Mouse (Mus musculus): ENCODE results near the gene Kat6b. TPM values are rescaled to one million over a fixed set of nuclear protein-coding genes. Genes with fewer than 3 reads are reported as not detected.
A peak's percentile ranks its signal among the peaks of the same experiment; 100 is the strongest.

Kat6b gene
- polyA plus RNA-seq, 1 experiment from 2014 or later: 7.2 TPM

- Histone ChIP-seq H3K9ac (ENCODE audit: low read depth, low read length) (no peak overlapping the region), H3K4me3 (replicated peaks; ENCODE audit: low read depth, low read length) (no peak overlapping the region), H3K4me2 (ENCODE audit: low read length) (no peak overlapping the region), H3K9me3 (replicated peaks; ENCODE audit: low read length) (no peaks in the 10 kb centered on the region), H3K27me3 (ENCODE audit: insufficient read depth, low read length) (no peaks in the 10 kb centered on the region), H3K36me3 (ENCODE audit: insufficient read depth, low read length) (no peaks in the 10 kb centered on the region), H3K4me1 (replicated peaks; ENCODE audit: insufficient read depth, low read length) (peaks cover 23% of the 10 kb centered on the region), H3K27ac (no peak overlapping the region)
- 89% methylated on average over 6 of the region's 6 CpGs for WGBS
- DNase-seq (ENCODE audit: low spot score) (no peak), ATAC-seq (replicated peaks; ENCODE audit: low FRiP score, low read depth) (no peak)
- TF ChIP-seq CTCF (IDR thresholded peaks at IDR 0.05; ENCODE audit: low read depth): no peak
Measured at GRCm38 (mm10) chr14:21549608-21550115, 68.4 kb downstream of the Kat6b start.

GRCm38 (mm10) chr14:21550576-21550975 is 69.3 kb downstream of the Kat6b start:
- peak; percentile 77 for DNase-seq (ENCODE audit: low spot score)
- no peak overlapping the region for H3K9ac ChIP-seq (ENCODE audit: low read depth, low read length)
- no peaks in the 10 kb centered on the region for H3K27me3 ChIP-seq (ENCODE audit: insufficient read depth, low read length)
- ATAC-seq (replicated peaks; ENCODE audit: low FRiP score, low read depth): no peak
- no peak overlapping the region for H3K4me2 ChIP-seq (ENCODE audit: low read length)
- H3K36me3 ChIP-seq (ENCODE audit: insufficient read depth, low read length): no peaks in the 10 kb centered on the region
- 60% methylated on average over 7 of the region's 7 CpGs for WGBS
- no peak for TF ChIP-seq CTCF (IDR thresholded peaks at IDR 0.05; ENCODE audit: low read depth)
- no peak overlapping the region for H3K4me3 ChIP-seq (replicated peaks; ENCODE audit: low read depth, low read length)
- no peaks in the 10 kb centered on the region for H3K9me3 ChIP-seq (replicated peaks; ENCODE audit: low read length)
- H3K4me1 ChIP-seq (replicated peaks; ENCODE audit: insufficient read depth, low read length): peaks cover 18% of the 10 kb centered on the region
- no peak overlapping the region for H3K27ac ChIP-seq

- no peak overlapping the region for H3K4me2 ChIP-seq (ENCODE audit: low read length)
- no peak overlapping the region for H3K27ac ChIP-seq
- no peak overlapping the region for H3K4me3 ChIP-seq (replicated peaks; ENCODE audit: low read depth, low read length)
- no peaks in the 10 kb centered on the region for H3K36me3 ChIP-seq (ENCODE audit: insufficient read depth, low read length)
- no peak overlapping the region for H3K9ac ChIP-seq (ENCODE audit: low read depth, low read length)
- no peak for ATAC-seq (replicated peaks; ENCODE audit: low FRiP score, low read depth)
- peaks cover 14% of the 10 kb centered on the region for H3K4me1 ChIP-seq (replicated peaks; ENCODE audit: insufficient read depth, low read length)
- H3K27me3 ChIP-seq (ENCODE audit: insufficient read depth, low read length): no peaks in the 10 kb centered on the region
- no peak for TF ChIP-seq CTCF (IDR thresholded peaks at IDR 0.05; ENCODE audit: low read depth)
- no peak for DNase-seq (ENCODE audit: low spot score)
- WGBS: 90% methylated on average over 7 of the region's 7 CpGs
- H3K9me3 ChIP-seq (replicated peaks; ENCODE audit: low read length): no peaks in the 10 kb centered on the region
Measured at GRCm38 (mm10) chr14:21551655-21552054, 70.4 kb downstream of the Kat6b start.

GRCm38 (mm10) chr14:21552958-21553357 is 71.7 kb downstream of the Kat6b start:
- H3K36me3 ChIP-seq (ENCODE audit: insufficient read depth, low read length): no peaks in the 10 kb centered on the region
- peaks cover 9% of the 10 kb centered on the region for H3K4me1 ChIP-seq (replicated peaks; ENCODE audit: insufficient read depth, low read length)
- TF ChIP-seq CTCF (IDR thresholded peaks at IDR 0.05; ENCODE audit: low read depth): no peak
- 34% methylated on average over 8 of the region's 8 CpGs for WGBS
- H3K9me3 ChIP-seq (replicated peaks; ENCODE audit: low read length): no peaks in the 10 kb centered on the region
- H3K27ac ChIP-seq: 0 out of 2 replicates have a peak overlapping the region, but pooled peaks have one; percentile 13
- H3K4me2 ChIP-seq (ENCODE audit: low read length): peak overlapping the region; percentile 28; the same call in 1 of the 2 replicates
- ATAC-seq (replicated peaks; ENCODE audit: low FRiP score, low read depth) (peak; percentile 73), DNase-seq (ENCODE audit: low spot score) (peak; percentile 81)
- no peaks in the 10 kb centered on the region for H3K27me3 ChIP-seq (ENCODE audit: insufficient read depth, low read length)
- no peak overlapping the region for H3K4me3 ChIP-seq (replicated peaks; ENCODE audit: low read depth, low read length)
- no peak overlapping the region for H3K9ac ChIP-seq (ENCODE audit: low read depth, low read length)

- ATAC-seq (replicated peaks; ENCODE audit: low FRiP score, low read depth) (no peak), DNase-seq (ENCODE audit: low spot score) (no peak)
- 73% methylated on average over 8 of the region's 8 CpGs for WGBS
- H3K9ac ChIP-seq (ENCODE audit: low read depth, low read length): no peak overlapping the region
- H3K27me3 ChIP-seq (ENCODE audit: insufficient read depth, low read length): no peaks in the 10 kb centered on the region
- H3K36me3 ChIP-seq (ENCODE audit: insufficient read depth, low read length): no peaks in the 10 kb centered on the region
- no peak overlapping the region for H3K27ac ChIP-seq
- peaks cover 19% of the 10 kb centered on the region for H3K4me1 ChIP-seq (replicated peaks; ENCODE audit: insufficient read depth, low read length)
- no peak for TF ChIP-seq CTCF (IDR thresholded peaks at IDR 0.05; ENCODE audit: low read depth)
- no peak overlapping the region for H3K4me3 ChIP-seq (replicated peaks; ENCODE audit: low read depth, low read length)
- H3K9me3 ChIP-seq (replicated peaks; ENCODE audit: low read length): no peaks in the 10 kb centered on the region
- no peak overlapping the region for H3K4me2 ChIP-seq (ENCODE audit: low read length)
Measured at GRCm38 (mm10) chr14:21554046-21554445, 72.8 kb downstream of the Kat6b start.

GRCm38 (mm10) chr14:21558440-21559131 is 77.4 kb downstream of the Kat6b start:
- peaks cover 14% of the 10 kb centered on the region for H3K4me1 ChIP-seq (replicated peaks; ENCODE audit: insufficient read depth, low read length)
- ATAC-seq (replicated peaks; ENCODE audit: low FRiP score, low read depth): no peak
- WGBS: 34% methylated on average over 10 of the region's 10 CpGs
- H3K27me3 ChIP-seq (ENCODE audit: insufficient read depth, low read length): no peaks in the 10 kb centered on the region
- H3K4me3 ChIP-seq (replicated peaks; ENCODE audit: low read depth, low read length): no peak overlapping the region
- TF ChIP-seq CTCF (IDR thresholded peaks at IDR 0.05; ENCODE audit: low read depth): no peak
- no peak overlapping the region for H3K4me2 ChIP-seq (ENCODE audit: low read length)
- no peaks in the 10 kb centered on the region for H3K36me3 ChIP-seq (ENCODE audit: insufficient read depth, low read length)
- H3K27ac ChIP-seq: 0 out of 2 replicates have a peak overlapping the region, but pooled peaks have one; percentile 3
- no peaks in the 10 kb centered on the region for H3K9me3 ChIP-seq (replicated peaks; ENCODE audit: low read length)
- H3K9ac ChIP-seq (ENCODE audit: low read depth, low read length): no peak overlapping the region
- peak; percentile 35 for DNase-seq (ENCODE audit: low spot score)

Measured in kidney, postnatal 0 days (tissue).